15 mouse cellular contexts compared by ENCODE assay signal in genomic region chr5:45595363-45596039, GRCm38 (mm10). TPM values are rescaled to one million over a fixed set of nuclear protein-coding genes. Genes with fewer than 3 reads are reported as not detected.
DNase-seq lines count a peak whose midpoint lies in the region; ATAC-seq and TF ChIP-seq lines count a peak whose summit lies in the region.
"Had no signal": no experiment of that assay in that cellular context is flagged by ENCODE, and none has a peak within 500 bp of the region (broad histone marks: within the 10 kb centered on the region; RNA-seq: fewer than 3 reads in every experiment).

No protein-coding gene starts in this region.

- H3K27me3 ChIP-seq in forebrain, postnatal 0 days (ENCODE audit: insufficient read depth, low read length): no peaks in the 10 kb centered on the region
- no peaks in the 10 kb centered on the region for H3K27me3 ChIP-seq in midbrain, embryonic 14.5 days (ENCODE audit: control insufficient read depth, insufficient read depth, low read length)
- no peaks in the 10 kb centered on the region for H3K27me3 ChIP-seq in liver, embryonic 12.5 days (replicated peaks)
- H3K27me3 ChIP-seq: CH12.LX; limb, embryonic 15.5 days had no signal

- H3K9ac ChIP-seq in forebrain, postnatal 0 days: no peak overlapping the region
- no peak overlapping the region for H3K9ac ChIP-seq in midbrain, embryonic 14.5 days (replicated peaks; ENCODE audit: low read length)
- no peak overlapping the region for H3K9ac ChIP-seq in liver, embryonic 12.5 days
- H3K9ac ChIP-seq: limb, embryonic 15.5 days had no signal

- no peak overlapping the region for H3K4me2 ChIP-seq in forebrain, postnatal 0 days (ENCODE audit: low read depth)
- no peak overlapping the region for H3K4me2 ChIP-seq in midbrain, embryonic 14.5 days (ENCODE audit: low read length)
- no peak overlapping the region for H3K4me2 ChIP-seq in liver, embryonic 12.5 days
- H3K4me2 ChIP-seq: limb, embryonic 15.5 days had no signal

- peak; percentile 40 to 58 for DNase-seq in left cerebral cortex, adult 9 months (ENCODE audit: low spot score in 2 of 2)
- DNase-seq in left cerebral cortex, postnatal 36 days (ENCODE audit: low spot score in 2 of 2): no peak
- peak; percentile 52 for DNase-seq in brain, embryonic 18.5 days (ENCODE audit: low read depth, low spot score)
- DNase-seq in forebrain, postnatal 0 days: peak; percentile 60
- peak; percentile 43 for DNase-seq in midbrain, embryonic 14.5 days
- no peak for DNase-seq in B cell, adult 2 months
- no peak for DNase-seq in thymus, postnatal 0 days (ENCODE audit: low spot score)
- DNase-seq: cerebellum, postnatal 36 days; kidney, postnatal 10 days; lung, postnatal 10 days had no signal

- H3K4me3 ChIP-seq in forebrain, postnatal 0 days (ENCODE audit: low read depth, low read length): no peak overlapping the region
- H3K4me3 ChIP-seq in midbrain, embryonic 14.5 days (replicated peaks; ENCODE audit: low read depth, low read length): no peak overlapping the region
- no peak overlapping the region for H3K4me3 ChIP-seq in liver, embryonic 12.5 days
- H3K4me3 ChIP-seq: limb, embryonic 15.5 days had no signal

- ATAC-seq in forebrain, postnatal 0 days: peak; percentile 94
- peak; percentile 60 for ATAC-seq in midbrain, embryonic 14.5 days (ENCODE audit: low FRiP score, low TSS enrichment)
- ATAC-seq in liver, embryonic 12.5 days: no peak

- intact Hi-C loops in left cerebral cortex, postnatal 36 days (cut with DNase I): no loop called here

- WGBS in forebrain, postnatal 0 days: 12% methylated on average over 3 of the region's 3 CpGs
- WGBS in midbrain, embryonic 14.5 days: 78% methylated on average over 3 of the region's 3 CpGs
- WGBS in liver, embryonic 12.5 days (ENCODE audit: insufficient replicate concordance): 55% methylated on average over 3 of the region's 3 CpGs

- no peaks in the 10 kb centered on the region for H3K9me3 ChIP-seq in forebrain, postnatal 0 days (ENCODE audit: low read length)
- no peaks in the 10 kb centered on the region for H3K9me3 ChIP-seq in midbrain, embryonic 14.5 days (ENCODE audit: control insufficient read depth, low read length)
- H3K9me3 ChIP-seq in liver, embryonic 12.5 days (replicated peaks): no peaks in the 10 kb centered on the region
- H3K9me3 ChIP-seq: limb, embryonic 15.5 days had no signal

- TF ChIP-seq CTCF in forebrain, postnatal 0 days (IDR thresholded peaks at IDR 0.05; ENCODE audit: low read depth): no peak

- no peaks in the 10 kb centered on the region for H3K36me3 ChIP-seq in forebrain, postnatal 0 days (ENCODE audit: insufficient read depth)
- no peaks in the 10 kb centered on the region for H3K36me3 ChIP-seq in midbrain, embryonic 14.5 days (ENCODE audit: control insufficient read depth, insufficient read depth, low read length)
- H3K36me3 ChIP-seq in liver, embryonic 12.5 days: no peaks in the 10 kb centered on the region
- H3K36me3 ChIP-seq: limb, embryonic 15.5 days had no signal

- peak overlapping the region; percentile 11; the same call in 1 of the 2 replicates for H3K27ac ChIP-seq in forebrain, postnatal 0 days (ENCODE audit: low read depth, low read length)
- H3K27ac ChIP-seq in midbrain, embryonic 14.5 days (replicated peaks; ENCODE audit: low read depth, low read length): no peak overlapping the region
- H3K27ac ChIP-seq in liver, embryonic 12.5 days: no peak overlapping the region
- H3K27ac ChIP-seq: limb, embryonic 15.5 days had no signal

- no peaks in the 10 kb centered on the region for H3K4me1 ChIP-seq in forebrain, postnatal 0 days (ENCODE audit: insufficient read depth)
- H3K4me1 ChIP-seq in midbrain, embryonic 14.5 days (ENCODE audit: control insufficient read depth, insufficient read depth, low read length): no peaks in the 10 kb centered on the region
- no peaks in the 10 kb centered on the region for H3K4me1 ChIP-seq in liver, embryonic 12.5 days
- H3K4me1 ChIP-seq: limb, embryonic 15.5 days had no signal

RNA-seq across cellular contexts. Expression of gene Fam184b, which starts 43.9 kb away (rescaled TPM):
- 10 to 100 TPM in 1 of 2 experiments, 1 to 10 TPM in 1; 6.9 to 10.4 TPM for total RNA-seq in left cerebral cortex, postnatal 36 days (2021)
- total RNA-seq in forebrain, postnatal 0 days (2014; rRNA removed): 8.5 and 8.9 TPM in 2 replicates
- 5.7 and 8.0 TPM in 2 replicates for polyA plus RNA-seq in forebrain, postnatal 0 days (2015; fragmentation: Nextera tagmentation; extraction: Ambion mirVana)
- polyA plus RNA-seq in midbrain, embryonic 14.5 days (2014; fragmentation: Nextera tagmentation; extraction: Ambion mirVana): 3.8 and 4.5 TPM in 2 replicates
- polyA plus RNA-seq in thymus, postnatal 0 days (2015; fragmentation: Nextera tagmentation; extraction: Ambion mirVana): 0.14 and 0.20 TPM in 2 replicates
- 0.18 and 0.29 TPM in 2 replicates for polyA plus RNA-seq in liver, embryonic 12.5 days (2016; fragmentation: Nextera tagmentation; extraction: Ambion mirVana)
- total RNA-seq: CH12.LX; granulocyte monocyte progenitor cell, adult 5-6 weeks; monocyte, adult 5-6 weeks had no signal

Comparison
In these comparisons a context has a peak if more than half of its experiments do, and no peak if none do; other contexts are left out.
1. DNase-seq: peak in left cerebral cortex, adult 9 months (2 of 2), brain, embryonic 18.5 days (single experiment), forebrain, postnatal 0 days (single experiment) and midbrain, embryonic 14.5 days (single experiment); none in left cerebral cortex, postnatal 36 days (0 of 2), B cell, adult 2 months (0 of 2) and thymus, postnatal 0 days (single experiment).